Mouse (Mus musculus) MEL (cell line): ENCODE measurements around the gene Zfp950. TPM values are rescaled to one million over a fixed set of nuclear protein-coding genes. Genes with fewer than 3 reads are reported as not detected.

Experiments used
- DNase-seq: peaks from one replicate; pipeline ENCODE4 v3.0.0; 2011; ENCODE audit warnings: low read depth, low spot score
- H3K27ac ChIP-seq: 2 replicates; pipeline ENCODE4 v1.5.1; 2012; ENCODE audit warnings: low read depth, mild to moderate bottlenecking, control low read depth, low read length, moderate library complexity; ENCODE audit not compliant: control insufficient read depth
- H3K27me3 ChIP-seq, 2 experiments: fragments of 150-350 bp in 1 of 2; sonication (generic) in 1 of 2; 2 replicates each; pipeline ENCODE4 v1.6.1; 2012; ENCODE audit warnings: low read length in 2 of 2, mild to moderate bottlenecking in 2 of 2, improper control_type of control experiment in 1 of 2, moderate library complexity in 1 of 2; ENCODE audit not compliant: insufficient read depth in 2 of 2, control insufficient read depth in 1 of 2
- H3K36me3 ChIP-seq, 2 experiments: 2 replicates each; pipeline ENCODE4 v1.6.1; 2012 to 2014; ENCODE audit warnings: low read length in 2 of 2, improper control_type of control experiment in 1 of 2, inconsistent platforms in 1 of 2, mild to moderate bottlenecking in 1 of 2; ENCODE audit not compliant: insufficient read depth in 2 of 2, control insufficient read depth in 1 of 2
- H3K4me1 ChIP-seq, 2 experiments: fragments of 150-350 bp in 1 of 2; sonication (generic) in 1 of 2; 2 replicates each; pipeline ENCODE4 v1.6.1; 2012; ENCODE audit warnings: low read length in 2 of 2, improper control_type of control experiment in 1 of 2, mild to moderate bottlenecking in 1 of 2; ENCODE audit not compliant: insufficient read depth in 2 of 2, control insufficient read depth in 1 of 2
- H3K4me3 ChIP-seq, 2 experiments: fragments of 150-350 bp in 1 of 2; sonication (generic) in 1 of 2; 2 replicates each; pipeline ENCODE4 v1.5.1; 2012; ENCODE audit warnings: low read depth in 2 of 2, low read length in 2 of 2, mild to moderate bottlenecking in 2 of 2, moderate library complexity in 2 of 2, control low read depth in 1 of 2, improper control_type of control experiment in 1 of 2; ENCODE audit not compliant: control insufficient read depth in 1 of 2, insufficient read depth in 1 of 2
- H3K79me2 ChIP-seq: 2 replicates; pipeline ENCODE4 v1.6.1; 2012; ENCODE audit warnings: mild to moderate bottlenecking, low read length, moderate library complexity; ENCODE audit not compliant: control insufficient read depth, poor library complexity, insufficient read depth
- H3K9ac ChIP-seq: 2 replicates; pipeline ENCODE4 v1.6.1; 2012; ENCODE audit warnings: low read depth, mild to moderate bottlenecking, control low read depth, low read length, moderate library complexity; ENCODE audit not compliant: control insufficient read depth, poor library complexity, severe bottlenecking
- H3K9me3 ChIP-seq: fragments of 150-350 bp; sonication (generic); replicated peaks from 2 replicates; pipeline ENCODE4 v1.6.1; 2012; ENCODE audit warnings: mild to moderate bottlenecking, low read length, improper control_type of control experiment, moderate library complexity; ENCODE audit not compliant: insufficient read depth
- CHD1 ChIP-seq: IDR thresholded peaks from 2 replicates; pipeline ENCODE4 v1.6.1; 2012; ENCODE audit warnings: low read depth, mild to moderate bottlenecking, inconsistent platforms, low read length, improper control_type of control experiment
- E2F4 ChIP-seq: IDR thresholded peaks from 2 replicates; pipeline ENCODE4 v1.6.1; 2011; ENCODE audit warnings: low read depth, low read length, improper control_type of control experiment, borderline replicate concordance
- ELF1 ChIP-seq: IDR thresholded peaks from 2 replicates; pipeline ENCODE4 v1.6.1; 2014; ENCODE audit warnings: low read depth, mild to moderate bottlenecking, inconsistent platforms, low read length, improper control_type of control experiment, moderate library complexity
- GATA1 ChIP-seq: IDR thresholded peaks from 2 replicates; pipeline ENCODE4 v1.6.1; 2011; ENCODE audit warnings: low read depth, low read length, improper control_type of control experiment
- MAZ ChIP-seq: IDR thresholded peaks from 2 replicates; pipeline ENCODE4 v1.6.1; 2012; ENCODE audit warnings: low read depth, mild to moderate bottlenecking, inconsistent platforms, low read length, improper control_type of control experiment
- MXI1 ChIP-seq: IDR thresholded peaks from 2 replicates; pipeline ENCODE4 v1.6.1; 2011; ENCODE audit warnings: mild to moderate bottlenecking, low read depth, low read length, improper control_type of control experiment
- NELFE ChIP-seq: IDR thresholded peaks from 2 replicates; pipeline ENCODE4 v1.6.1; 2011; ENCODE audit warnings: low read depth, low read length, improper control_type of control experiment
- TBP ChIP-seq: IDR thresholded peaks from 2 replicates; pipeline ENCODE4 v1.8.0; 2011; ENCODE audit warnings: low read depth, low read length, improper control_type of control experiment
- TCF12 ChIP-seq: IDR thresholded peaks from 2 replicates; pipeline ENCODE4 v1.6.1; 2014; ENCODE audit warnings: low read depth, mild to moderate bottlenecking, inconsistent platforms, low read length, improper control_type of control experiment, moderate library complexity
- USF2 ChIP-seq, 2 experiments: IDR thresholded peaks; 2 replicates each; pipeline ENCODE4 v1.6.1; 2011 to 2012; ENCODE audit warnings: improper control_type of control experiment in 2 of 2, low read length in 2 of 2, borderline replicate concordance in 1 of 2, inconsistent platforms in 1 of 2, low read depth in 1 of 2, mild to moderate bottlenecking in 1 of 2; ENCODE audit not compliant: insufficient read depth in 1 of 2
- polyA plus RNA-seq, 2 experiments: library from polyadenylated mRNA; stranded (reverse) in 1 of 2; unstranded in 1 of 2; fragments of >175 nt in 1 of 2; fragments of >200 nt in 1 of 2; gene quantifications; 2 replicates each; pipeline versions ENCODE4 v1.2.1 to v1.2.4; 2012; ENCODE audit warnings: low replicate concordance in 2 of 2, low read depth in 1 of 2; ENCODE audit not compliant: insufficient read length in 2 of 2, insufficient read depth in 1 of 2, missing spikeins in 1 of 2
- total RNA-seq: library from RNA; depleted of rRNA; stranded (reverse); fragments of 300-350 nt; gene quantifications from 2 replicates; pipeline ENCODE4 v1.2.3, GENCODE M21; 2012

The Zfp950 gene
- total and polyA plus RNA-seq, 3 experiments: 5.4 to 113 (median 12.1) TPM

DNA sequence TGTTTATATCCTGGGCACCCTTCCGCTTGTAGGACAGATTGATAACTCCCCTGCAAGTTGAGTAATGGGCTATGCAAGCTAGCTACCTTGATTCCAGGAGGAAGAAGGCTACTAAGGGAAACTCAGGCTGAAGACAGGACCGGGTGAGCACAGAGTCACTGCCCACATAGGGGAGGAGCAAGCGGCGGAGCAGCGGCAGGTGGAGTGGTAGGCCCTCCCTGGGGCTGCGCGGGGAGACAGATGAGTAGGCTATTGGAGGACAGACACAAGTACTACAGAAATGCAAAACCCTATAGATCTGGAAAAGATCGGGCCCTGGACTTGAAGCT lies 10.7 kb upstream of the Zfp950 start:
- no peaks in the 10 kb centered on the region for H3K9me3 ChIP-seq
- H3K9ac ChIP-seq: no peak overlapping the region
- no peak for TF ChIP-seq MXI1
- H3K79me2 ChIP-seq: no peaks in the 10 kb centered on the region
- H3K36me3 ChIP-seq: no peaks in the 10 kb centered on the region
- H3K4me3 ChIP-seq: no peak overlapping the region
- 0 out of 4 replicates have a peak, but pooled peaks cover 0 to 3% of the 10 kb centered on the region in 2 experiments for H3K4me1 ChIP-seq
- no peak overlapping the region for H3K27ac ChIP-seq
- DNase-seq: no peak
- H3K27me3 ChIP-seq: peaks cover 0 to 3% of the 10 kb centered on the region in 2 experiments; a peak in 1 of 4 replicates

- H3K27me3 ChIP-seq: no peaks in the 10 kb centered on the region
- no peak for DNase-seq
- H3K79me2 ChIP-seq: peaks cover 10% of the 10 kb centered on the region
- peaks cover 3 to 8% of the 10 kb centered on the region in 2 experiments for H3K4me1 ChIP-seq
- peak; percentile 66; the same call in 1 of the 2 replicates for TF ChIP-seq CHD1
- no peak for TF ChIP-seq ELF1
- H3K9ac ChIP-seq: peak overlapping the region; percentile 80
- peak overlapping the region; percentile 87 to 89 for H3K4me3 ChIP-seq
- no peaks in the 10 kb centered on the region for H3K9me3 ChIP-seq
- peaks cover 0 to 11% of the 10 kb centered on the region in 2 experiments; a peak in 2 of 4 replicates for H3K36me3 ChIP-seq
- no peak overlapping the region for H3K27ac ChIP-seq
Observed at GRCm38 (mm10) chr19:61141299-61141698, 659 bp upstream of the Zfp950 start.

- Histone ChIP-seq H3K27ac (no peak overlapping the region), H3K27me3 (no peaks in the 10 kb centered on the region), H3K36me3 (peaks cover 0 to 11% of the 10 kb centered on the region in 2 experiments; a peak in 2 of 4 replicates), H3K9ac (no peak overlapping the region), H3K9me3 (no peaks in the 10 kb centered on the region), H3K4me3 (no peak overlapping the region), H3K79me2 (peaks cover 10% of the 10 kb centered on the region), H3K4me1 (peaks cover 3 to 8% of the 10 kb centered on the region in 2 experiments)
- no peak for TF ChIP-seq USF2 (IDR thresholded peaks at IDR 0.05; ENCODE audit: borderline replicate concordance in 1 of 2, insufficient read depth in 1 of 2, low read depth in 1 of 2, low read length in 2 of 2)
- TF ChIP-seq TBP: no peak
- TF ChIP-seq E2F4: no peak
- TF ChIP-seq GATA1: no peak
- no peak for TF ChIP-seq MAZ
- TF ChIP-seq TCF12: no peak
- no peak for TF ChIP-seq NELFE
- DNase-seq: no peak
Observed at GRCm38 (mm10) chr19:61138655-61139054, 2.0 kb downstream of the Zfp950 start.
